ENCODE assay signal across 13 mouse cellular contexts in genomic region chr17:56540562-56540975, GRCm38 (mm10). TPM values are rescaled to one million over a fixed set of nuclear protein-coding genes. Genes with fewer than 3 reads are reported as not detected.
DNase-seq lines count a peak whose midpoint lies in the region; ATAC-seq lines count a peak whose summit lies in the region.
"Had no signal": no experiment of that assay in that cellular context is flagged by ENCODE, and none has a peak within 500 bp of the region (broad histone marks: within the 10 kb centered on the region; RNA-seq: fewer than 3 reads in every experiment).

No protein-coding gene starts in this region.

- H3K4me2 ChIP-seq in liver, embryonic 11.5 days, result no peak overlapping the region
- no peak overlapping the region for H3K4me2 ChIP-seq in hindbrain, embryonic 16.5 days (ENCODE audit: low read length)

- no peaks in the 10 kb centered on the region; the same call in 1 of the 2 replicates for H3K27me3 ChIP-seq in liver, embryonic 11.5 days (replicated peaks; ENCODE audit: control insufficient read depth, insufficient read depth, low read length)
- H3K27me3 ChIP-seq in hindbrain, embryonic 16.5 days (replicated peaks; ENCODE audit: control insufficient read depth, insufficient read depth, low read length), result no peaks in the 10 kb centered on the region

- no peak overlapping the region for H3K27ac ChIP-seq in liver, embryonic 11.5 days (ENCODE audit: low read depth, low read length)
- no peak overlapping the region for H3K27ac ChIP-seq in hindbrain, embryonic 16.5 days (ENCODE audit: low read depth, low read length)

- H3K4me3 ChIP-seq in liver, embryonic 11.5 days (ENCODE audit: low read depth, low read length), result no peak overlapping the region
- H3K4me3 ChIP-seq in hindbrain, embryonic 16.5 days (ENCODE audit: low read length), result no peak overlapping the region

- no peak overlapping the region for H3K9ac ChIP-seq in liver, embryonic 11.5 days (ENCODE audit: low read depth, low read length)
- no peak overlapping the region for H3K9ac ChIP-seq in hindbrain, embryonic 16.5 days (ENCODE audit: low read depth, low read length)

- DNase-seq in liver, embryonic 11.5 days (ENCODE audit: low spot score), result peak; percentile 33
- DNase-seq in liver, result no peak
- peak; percentile 92 for DNase-seq in R1 (ENCODE audit: low read depth, low spot score)
- DNase-seq in adipocyte (ENCODE audit: low spot score), result no peak
- DNase-seq in right cerebral cortex, postnatal 4 days, result no peak
- DNase-seq: kidney, postnatal 4 days; left cerebral cortex, postnatal 4 days; midbrain, embryonic 14.5 days had no signal

- no peaks in the 10 kb centered on the region for H3K4me1 ChIP-seq in liver, embryonic 11.5 days (replicated peaks; ENCODE audit: control insufficient read depth, insufficient read depth, low read length)
- H3K4me1 ChIP-seq in hindbrain, embryonic 16.5 days (ENCODE audit: control insufficient read depth, insufficient read depth, low read depth, low read length), result peaks cover 10% of the 10 kb centered on the region

- ATAC-seq in liver, embryonic 11.5 days (replicated peaks; ENCODE audit: low FRiP score), result peak; percentile 56
- ATAC-seq in granulocyte monocyte progenitor cell, adult 5-6 weeks (replicated peaks; ENCODE audit: poor library complexity, severe bottlenecking), result peak; percentile 44
- ATAC-seq in megakaryocyte progenitor cell, adult 5-6 weeks (replicated peaks; ENCODE audit: poor library complexity), result peak; percentile 56
- no peak for ATAC-seq in hindbrain, embryonic 16.5 days

- no peaks in the 10 kb centered on the region for H3K36me3 ChIP-seq in liver, embryonic 11.5 days (ENCODE audit: control insufficient read depth, insufficient read depth, low read length)
- H3K36me3 ChIP-seq in hindbrain, embryonic 16.5 days (ENCODE audit: control insufficient read depth, insufficient read depth, low read length), result no peaks in the 10 kb centered on the region

- 33% methylated on average over 6 of the region's 6 CpGs for WGBS in liver, embryonic 11.5 days
- 46% methylated on average over 6 of the region's 6 CpGs for WGBS in hindbrain, embryonic 16.5 days

- H3K9me3 ChIP-seq in liver, embryonic 11.5 days (ENCODE audit: control insufficient read depth, low read length), result no peaks in the 10 kb centered on the region
- no peaks in the 10 kb centered on the region for H3K9me3 ChIP-seq in hindbrain, embryonic 16.5 days (ENCODE audit: control insufficient read depth, low read length)

RNA-seq across cellular contexts. Expression of gene Gm20219, which starts 13.6 kb away (rescaled TPM):
- polyA plus RNA-seq in liver, embryonic 11.5 days (2014; fragmentation: Nextera tagmentation; extraction: Ambion mirVana), result 0.44 and 0.70 TPM in 2 replicates
- total RNA-seq in granulocyte monocyte progenitor cell, adult 5-6 weeks (2014; fragmentation: Nextera tagmentation), result 0.84 and 1.1 TPM in 2 replicates
- total RNA-seq in granulocyte monocyte progenitor cell, adult 5-6 weeks (2017), result 0.41 TPM in 1 of 2 replicates, not detected in the other
- 0.25 and 1.6 TPM in 2 replicates for total RNA-seq in megakaryocyte progenitor cell, adult 5-6 weeks (2015)
- total RNA-seq in megakaryocyte progenitor cell, adult 5-6 weeks (2017), result 0.10 TPM in 1 of 2 replicates, not detected in the other
- polyA plus RNA-seq in hindbrain, embryonic 16.5 days (2015; fragmentation: Nextera tagmentation; extraction: Ambion mirVana), result 0.95 and 1.1 TPM in 2 replicates

RNA-seq across cellular contexts. Expression of gene Znrf4, which starts 28.3 kb away (rescaled TPM):
- not detected in 2 replicates for polyA plus RNA-seq in liver, embryonic 11.5 days (2014; fragmentation: Nextera tagmentation; extraction: Ambion mirVana)
- total RNA-seq in granulocyte monocyte progenitor cell, adult 5-6 weeks (2014; fragmentation: Nextera tagmentation), result not detected in 2 replicates
- not detected in 2 replicates for total RNA-seq in granulocyte monocyte progenitor cell, adult 5-6 weeks (2017)
- not detected in 2 replicates for total RNA-seq in megakaryocyte progenitor cell, adult 5-6 weeks (2015)
- not detected in 2 replicates for total RNA-seq in megakaryocyte progenitor cell, adult 5-6 weeks (2017)
- not detected in 2 replicates for polyA plus RNA-seq in hindbrain, embryonic 16.5 days (2015; fragmentation: Nextera tagmentation; extraction: Ambion mirVana)
- total RNA-seq: gastrocnemius, adult 18-20 months; left cerebral cortex, postnatal 4 days had no signal
- polyA plus RNA-seq: heart, postnatal 0 days; midbrain, embryonic 14.5 days had no signal

RNA-seq across cellular contexts. Expression of gene Safb2, which starts 43.8 kb away (rescaled TPM):
- 64.5 and 75.5 TPM in 2 replicates for polyA plus RNA-seq in liver, embryonic 11.5 days (2014; fragmentation: Nextera tagmentation; extraction: Ambion mirVana)
- 99.5 and 132 TPM in 2 replicates for total RNA-seq in granulocyte monocyte progenitor cell, adult 5-6 weeks (2014; fragmentation: Nextera tagmentation)
- 66.4 and 76.5 TPM in 2 replicates for total RNA-seq in granulocyte monocyte progenitor cell, adult 5-6 weeks (2017)
- total RNA-seq in megakaryocyte progenitor cell, adult 5-6 weeks (2015), result 56.2 and 63.8 TPM in 2 replicates
- total RNA-seq in megakaryocyte progenitor cell, adult 5-6 weeks (2017), result 70.3 and 120 TPM in 2 replicates
- 56.7 and 66.1 TPM in 2 replicates for polyA plus RNA-seq in hindbrain, embryonic 16.5 days (2015; fragmentation: Nextera tagmentation; extraction: Ambion mirVana)

RNA-seq across cellular contexts. Expression of gene Safb, which starts 44.1 kb away (rescaled TPM):
- polyA plus RNA-seq in liver, embryonic 11.5 days (2014; fragmentation: Nextera tagmentation; extraction: Ambion mirVana), result 93.1 and 96.5 TPM in 2 replicates
- total RNA-seq in granulocyte monocyte progenitor cell, adult 5-6 weeks (2014; fragmentation: Nextera tagmentation), result 69.1 and 99.9 TPM in 2 replicates
- 72.9 and 77.2 TPM in 2 replicates for total RNA-seq in granulocyte monocyte progenitor cell, adult 5-6 weeks (2017)
- total RNA-seq in megakaryocyte progenitor cell, adult 5-6 weeks (2015), result 58.8 and 59.6 TPM in 2 replicates
- total RNA-seq in megakaryocyte progenitor cell, adult 5-6 weeks (2017), result 79.6 and 88.1 TPM in 2 replicates
- 95.5 and 109 TPM in 2 replicates for polyA plus RNA-seq in hindbrain, embryonic 16.5 days (2015; fragmentation: Nextera tagmentation; extraction: Ambion mirVana)

Comparison
In these comparisons a context has a peak if more than half of its experiments do, and no peak if none do; other contexts are left out.
1. DNase-seq: peak in liver, embryonic 11.5 days (single experiment) and R1 (single experiment); none in liver (single experiment), adipocyte (single experiment) and right cerebral cortex, postnatal 4 days (single experiment).